Mouse (Mus musculus): ENCODE results near the gene Arl1. TPM values are rescaled to one million over a fixed set of nuclear protein-coding genes. Genes with fewer than 3 reads are reported as not detected.
"Not testable (repeated sequence)": the region's sequence is repeated elsewhere in the genome, so short reads cannot be mapped to it uniquely, and the experiment has no call there.

Arl1 gene
- polyA plus RNA-seq, 1 experiment from 2014 or later, result 196 TPM

GRCm38 (mm10) chr10:88739074-88739473, 8.4 kb downstream of the Arl1 start:
- not testable (repeated sequence) for H3K4me2 ChIP-seq (replicated peaks; ENCODE audit: low read depth, low read length); H3K9me3 ChIP-seq (ENCODE audit: control insufficient read depth, low read depth, low read length); H3K27me3 ChIP-seq (ENCODE audit: control insufficient read depth, insufficient read depth, low read length); H3K4me3 ChIP-seq (ENCODE audit: low read depth, low read length); H3K27ac ChIP-seq (ENCODE audit: low read length); ATAC-seq (ENCODE audit: insufficient number of reproducible peaks, insufficient read depth, low FRiP score, low read depth); H3K9ac ChIP-seq (replicated peaks; ENCODE audit: low read depth, low read length); H3K4me1 ChIP-seq (ENCODE audit: control insufficient read depth, insufficient read depth, low read length)
- WGBS, result 94% methylated on average over 8 of the region's 8 CpGs
- H3K36me3 ChIP-seq (ENCODE audit: control insufficient read depth, insufficient read depth, low read length), result peaks cover 42% of the 10 kb centered on the region

- H3K36me3 ChIP-seq (ENCODE audit: control insufficient read depth, insufficient read depth, low read length), result peaks cover 49% of the 10 kb centered on the region
- 91% methylated on average over 1 of the region's 1 CpGs for WGBS
Measured at GRCm38 (mm10) chr10:88739818-88740217, 9.2 kb downstream of the Arl1 start.

GRCm38 (mm10) chr10:88740781-88741180, 10.1 kb downstream of the Arl1 start:
- ATAC-seq (ENCODE audit: insufficient number of reproducible peaks, insufficient read depth, low FRiP score, low read depth), result no peak
- Histone ChIP-seq H3K27ac (ENCODE audit: low read length) (no peak overlapping the region), H3K36me3 (ENCODE audit: control insufficient read depth, insufficient read depth, low read length) (peaks cover 54% of the 10 kb centered on the region), H3K4me3 (ENCODE audit: low read depth, low read length) (no peak overlapping the region), H3K27me3 (ENCODE audit: control insufficient read depth, insufficient read depth, low read length) (no peaks in the 10 kb centered on the region), H3K4me1 (ENCODE audit: control insufficient read depth, insufficient read depth, low read length) (no peaks in the 10 kb centered on the region), H3K9ac (replicated peaks; ENCODE audit: low read depth, low read length) (no peak overlapping the region), H3K9me3 (ENCODE audit: control insufficient read depth, low read depth, low read length) (no peaks in the 10 kb centered on the region), H3K4me2 (replicated peaks; ENCODE audit: low read depth, low read length) (no peak overlapping the region)
- WGBS, result 64% methylated on average over 5 of the region's 5 CpGs

More at GRCm38 (mm10) chr10:88739818-88740217, 9.2 kb downstream of the Arl1 start:
- Histone ChIP-seq H3K9me3 (ENCODE audit: control insufficient read depth, low read depth, low read length) (no peaks in the 10 kb centered on the region), H3K4me1 (ENCODE audit: control insufficient read depth, insufficient read depth, low read length) (no peaks in the 10 kb centered on the region), H3K4me3 (ENCODE audit: low read depth, low read length) (no peak overlapping the region), H3K4me2 (replicated peaks; ENCODE audit: low read depth, low read length) (no peak overlapping the region), H3K27me3 (ENCODE audit: control insufficient read depth, insufficient read depth, low read length) (no peaks in the 10 kb centered on the region), H3K27ac (ENCODE audit: low read length) (no peak overlapping the region), H3K9ac (replicated peaks; ENCODE audit: low read depth, low read length) (no peak overlapping the region)
- no peak for ATAC-seq (ENCODE audit: insufficient number of reproducible peaks, insufficient read depth, low FRiP score, low read depth)

GRCm38 (mm10) chr10:88741426-88741825, 10.8 kb downstream of the Arl1 start:
- 83% methylated on average over 2 of the region's 2 CpGs for WGBS

GRCm38 (mm10) chr10:88761524-88762212, 31.0 kb downstream of the Arl1 start:
- no peak overlapping the region for H3K4me3 ChIP-seq (ENCODE audit: low read depth, low read length)
- H3K4me1 ChIP-seq (ENCODE audit: control insufficient read depth, insufficient read depth, low read length), result no peaks in the 10 kb centered on the region
- no peaks in the 10 kb centered on the region for H3K9me3 ChIP-seq (ENCODE audit: control insufficient read depth, low read depth, low read length)
- H3K27ac ChIP-seq (ENCODE audit: low read length), result no peak overlapping the region
- H3K9ac ChIP-seq (replicated peaks; ENCODE audit: low read depth, low read length), result no peak overlapping the region
- H3K27me3 ChIP-seq (ENCODE audit: control insufficient read depth, insufficient read depth, low read length), result no peaks in the 10 kb centered on the region
- WGBS, result 87% methylated on average over 13 of the region's 13 CpGs
- ATAC-seq (ENCODE audit: insufficient number of reproducible peaks, insufficient read depth, low FRiP score, low read depth), result no peak
- peaks cover 66% of the 10 kb centered on the region for H3K36me3 ChIP-seq (ENCODE audit: control insufficient read depth, insufficient read depth, low read length)
- no peak overlapping the region for H3K4me2 ChIP-seq (replicated peaks; ENCODE audit: low read depth, low read length)

More at GRCm38 (mm10) chr10:88741426-88741825, 10.8 kb downstream of the Arl1 start:
- Histone ChIP-seq H3K9ac (replicated peaks; ENCODE audit: low read depth, low read length) (no peak overlapping the region), H3K4me3 (ENCODE audit: low read depth, low read length) (no peak overlapping the region), H3K27ac (ENCODE audit: low read length) (no peak overlapping the region), H3K4me2 (replicated peaks; ENCODE audit: low read depth, low read length) (no peak overlapping the region), H3K9me3 (ENCODE audit: control insufficient read depth, low read depth, low read length) (no peaks in the 10 kb centered on the region), H3K36me3 (ENCODE audit: control insufficient read depth, insufficient read depth, low read length) (peaks cover 47% of the 10 kb centered on the region), H3K27me3 (ENCODE audit: control insufficient read depth, insufficient read depth, low read length) (no peaks in the 10 kb centered on the region), H3K4me1 (ENCODE audit: control insufficient read depth, insufficient read depth, low read length) (no peaks in the 10 kb centered on the region)
- no peak for ATAC-seq (ENCODE audit: insufficient number of reproducible peaks, insufficient read depth, low FRiP score, low read depth)

- no peak overlapping the region for H3K27ac ChIP-seq (ENCODE audit: low read length)
- no peak overlapping the region for H3K9ac ChIP-seq (replicated peaks; ENCODE audit: low read depth, low read length)
- H3K4me1 ChIP-seq (ENCODE audit: control insufficient read depth, insufficient read depth, low read length), result no peaks in the 10 kb centered on the region
- no peak overlapping the region for H3K4me2 ChIP-seq (replicated peaks; ENCODE audit: low read depth, low read length)
- H3K4me3 ChIP-seq (ENCODE audit: low read depth, low read length), result no peak overlapping the region
- peaks cover 64% of the 10 kb centered on the region for H3K36me3 ChIP-seq (ENCODE audit: control insufficient read depth, insufficient read depth, low read length)
- no peaks in the 10 kb centered on the region for H3K9me3 ChIP-seq (ENCODE audit: control insufficient read depth, low read depth, low read length)
- ATAC-seq (ENCODE audit: insufficient number of reproducible peaks, insufficient read depth, low FRiP score, low read depth), result no peak
- H3K27me3 ChIP-seq (ENCODE audit: control insufficient read depth, insufficient read depth, low read length), result no peaks in the 10 kb centered on the region
- 84% methylated on average over 15 of the region's 15 CpGs for WGBS
Measured at GRCm38 (mm10) chr10:88765431-88766142, 34.9 kb downstream of the Arl1 start.

- no peaks in the 10 kb centered on the region for H3K4me1 ChIP-seq (ENCODE audit: control insufficient read depth, insufficient read depth, low read length)
- 84% methylated on average over 5 of the region's 5 CpGs for WGBS
- H3K36me3 ChIP-seq (ENCODE audit: control insufficient read depth, insufficient read depth, low read length), result peaks cover 70% of the 10 kb centered on the region
- H3K9me3 ChIP-seq (ENCODE audit: control insufficient read depth, low read depth, low read length), result no peaks in the 10 kb centered on the region
- H3K9ac ChIP-seq (replicated peaks; ENCODE audit: low read depth, low read length), result no peak overlapping the region
- H3K4me3 ChIP-seq (ENCODE audit: low read depth, low read length), result no peak overlapping the region
- no peak overlapping the region for H3K27ac ChIP-seq (ENCODE audit: low read length)
- no peak overlapping the region for H3K4me2 ChIP-seq (replicated peaks; ENCODE audit: low read depth, low read length)
- no peak for ATAC-seq (ENCODE audit: insufficient number of reproducible peaks, insufficient read depth, low FRiP score, low read depth)
- H3K27me3 ChIP-seq (ENCODE audit: control insufficient read depth, insufficient read depth, low read length), result no peaks in the 10 kb centered on the region
Measured at GRCm38 (mm10) chr10:88768961-88769360, 38.3 kb downstream of the Arl1 start.

GRCm38 (mm10) chr10:88769676-88770075, 39.0 kb downstream of the Arl1 start:
- no peak overlapping the region for H3K27ac ChIP-seq (ENCODE audit: low read length)
- H3K9me3 ChIP-seq (ENCODE audit: control insufficient read depth, low read depth, low read length), result no peaks in the 10 kb centered on the region
- H3K27me3 ChIP-seq (ENCODE audit: control insufficient read depth, insufficient read depth, low read length), result no peaks in the 10 kb centered on the region
- no peak overlapping the region for H3K4me2 ChIP-seq (replicated peaks; ENCODE audit: low read depth, low read length)
- peaks cover 63% of the 10 kb centered on the region for H3K36me3 ChIP-seq (ENCODE audit: control insufficient read depth, insufficient read depth, low read length)
- H3K4me1 ChIP-seq (ENCODE audit: control insufficient read depth, insufficient read depth, low read length), result no peaks in the 10 kb centered on the region
- H3K9ac ChIP-seq (replicated peaks; ENCODE audit: low read depth, low read length), result no peak overlapping the region
- H3K4me3 ChIP-seq (ENCODE audit: low read depth, low read length), result no peak overlapping the region
- WGBS, result 95% methylated on average over 7 of the region's 7 CpGs
- ATAC-seq (ENCODE audit: insufficient number of reproducible peaks, insufficient read depth, low FRiP score, low read depth), result no peak
